Mouse (Mus musculus) frontal cortex, adult 2 months (tissue): ENCODE measurements at regions not wholly inside any gene's neighbourhood (a gene's known extent, or its start where the extent isn't known, plus 50 kb on each side); places are given as distances from the start of the nearest gene placed in this dataset.

ENCODE experiments used
- DNase-seq, 2 experiments: peaks; one replicate each; pipeline ENCODE4 v3.0.0; 2022; ENCODE audit warnings: low spot score in 1 of 2; ENCODE audit errors: extremely low spot score in 1 of 2

GRCm38 (mm10) chr13:25401936-25402504, 131.7 kb upstream of the Nrsn1 start:
- DNase-seq: no peak

- DNase-seq: no peak
These were observed 122.5 kb upstream of the Nrsn1 start for GRCm38 (mm10) chr13:25392770-25393290.

- DNase-seq: no peak
These were observed 92.3 kb upstream of the Nrsn1 start for GRCm38 (mm10) chr13:25362627-25362967.

- DNase-seq: peak; percentile 12 to 45
These were observed 91.7 kb upstream of the Nrsn1 start for GRCm38 (mm10) chr13:25361850-25362626.

- DNase-seq: no peak
These were observed 77.3 kb upstream of the Nrsn1 start for GRCm38 (mm10) chr13:25347558-25347957.

GRCm38 (mm10) chr13:25343309-25343708, 73.0 kb upstream of the Nrsn1 start:
- DNase-seq: no peak

GRCm38 (mm10) chr13:25341826-25342225, 71.5 kb upstream of the Nrsn1 start:
- no peak for DNase-seq

- DNase-seq: no peak
These were observed 63.5 kb upstream of the Nrsn1 start for GRCm38 (mm10) chr13:25333803-25334202.
